Mouse (Mus musculus): ENCODE measurements around the gene Galnt17. TPM values are rescaled to one million over a fixed set of nuclear protein-coding genes. Genes with fewer than 3 reads are reported as not detected.

The Galnt17 gene
- polyA plus RNA-seq, 1 experiment from 2014 or later, result 8.1 TPM

GRCm38 (mm10) chr5:130875391-130875790 lies 432.9 kb downstream of the Galnt17 start:
- Histone ChIP-seq H3K4me1 (ENCODE audit: control insufficient read depth, insufficient read depth, low read depth, low read length) (no peaks in the 10 kb centered on the region), H3K4me3 (ENCODE audit: low read length) (no peak overlapping the region), H3K27ac (ENCODE audit: low read depth, low read length) (no peak overlapping the region), H3K4me2 (ENCODE audit: low read length) (no peak overlapping the region), H3K27me3 (replicated peaks; ENCODE audit: control insufficient read depth, insufficient read depth, low read length) (no peaks in the 10 kb centered on the region), H3K36me3 (ENCODE audit: control insufficient read depth, insufficient read depth, low read length) (no peaks in the 10 kb centered on the region), H3K9ac (ENCODE audit: low read depth, low read length) (no peak overlapping the region), H3K9me3 (ENCODE audit: control insufficient read depth, low read length) (no peaks in the 10 kb centered on the region)
- 84% methylated on average over 3 of the region's 3 CpGs for WGBS
- ATAC-seq, result no peak

- no peak for ATAC-seq
- Histone ChIP-seq H3K4me3 (ENCODE audit: low read length) (no peak overlapping the region), H3K9me3 (ENCODE audit: control insufficient read depth, low read length) (no peaks in the 10 kb centered on the region), H3K4me1 (ENCODE audit: control insufficient read depth, insufficient read depth, low read depth, low read length) (no peaks in the 10 kb centered on the region), H3K27me3 (replicated peaks; ENCODE audit: control insufficient read depth, insufficient read depth, low read length) (no peaks in the 10 kb centered on the region), H3K27ac (ENCODE audit: low read depth, low read length) (no peak overlapping the region), H3K4me2 (ENCODE audit: low read length) (no peak overlapping the region), H3K9ac (ENCODE audit: low read depth, low read length) (no peak overlapping the region), H3K36me3 (ENCODE audit: control insufficient read depth, insufficient read depth, low read length) (no peaks in the 10 kb centered on the region)
- 53% methylated on average over 8 of the region's 8 CpGs for WGBS
Measured at GRCm38 (mm10) chr5:130871086-130871485, 437.2 kb downstream of the Galnt17 start.

GRCm38 (mm10) chr5:130869869-130870268 lies 438.4 kb downstream of the Galnt17 start:
- Histone ChIP-seq H3K27me3 (replicated peaks; ENCODE audit: control insufficient read depth, insufficient read depth, low read length) (no peaks in the 10 kb centered on the region), H3K4me1 (ENCODE audit: control insufficient read depth, insufficient read depth, low read depth, low read length) (no peaks in the 10 kb centered on the region), H3K4me3 (ENCODE audit: low read length) (no peak overlapping the region), H3K27ac (ENCODE audit: low read depth, low read length) (no peak overlapping the region), H3K36me3 (ENCODE audit: control insufficient read depth, insufficient read depth, low read length) (no peaks in the 10 kb centered on the region), H3K9ac (ENCODE audit: low read depth, low read length) (no peak overlapping the region), H3K9me3 (ENCODE audit: control insufficient read depth, low read length) (no peaks in the 10 kb centered on the region), H3K4me2 (ENCODE audit: low read length) (no peak overlapping the region)
- WGBS, result 86% methylated on average over 1 of the region's 1 CpGs
- no peak for ATAC-seq

GRCm38 (mm10) chr5:130862302-130862701 lies 446.0 kb downstream of the Galnt17 start:
- WGBS, result 65% methylated on average over 5 of the region's 5 CpGs
- H3K9ac ChIP-seq (ENCODE audit: low read depth, low read length), result no peak overlapping the region
- ATAC-seq, result no peak

GRCm38 (mm10) chr5:130859736-130860135 lies 448.6 kb downstream of the Galnt17 start:
- H3K9me3 ChIP-seq (ENCODE audit: control insufficient read depth, low read length), result no peaks in the 10 kb centered on the region
- H3K36me3 ChIP-seq (ENCODE audit: control insufficient read depth, insufficient read depth, low read length), result no peaks in the 10 kb centered on the region
- no peak for ATAC-seq
- H3K4me1 ChIP-seq (ENCODE audit: control insufficient read depth, insufficient read depth, low read depth, low read length), result no peaks in the 10 kb centered on the region
- no peak overlapping the region for H3K27ac ChIP-seq (ENCODE audit: low read depth, low read length)
- H3K9ac ChIP-seq (ENCODE audit: low read depth, low read length), result no peak overlapping the region
- H3K4me2 ChIP-seq (ENCODE audit: low read length), result no peak overlapping the region
- no peak overlapping the region for H3K4me3 ChIP-seq (ENCODE audit: low read length)
- H3K27me3 ChIP-seq (replicated peaks; ENCODE audit: control insufficient read depth, insufficient read depth, low read length), result no peaks in the 10 kb centered on the region
- WGBS, result 35% methylated on average over 6 of the region's 6 CpGs

More at GRCm38 (mm10) chr5:130862302-130862701, 446.0 kb downstream of the Galnt17 start:
- no peak overlapping the region for H3K27ac ChIP-seq (ENCODE audit: low read depth, low read length)
- H3K36me3 ChIP-seq (ENCODE audit: control insufficient read depth, insufficient read depth, low read length), result no peaks in the 10 kb centered on the region
- H3K4me1 ChIP-seq (ENCODE audit: control insufficient read depth, insufficient read depth, low read depth, low read length), result no peaks in the 10 kb centered on the region
- no peak overlapping the region for H3K4me3 ChIP-seq (ENCODE audit: low read length)
- H3K4me2 ChIP-seq (ENCODE audit: low read length), result no peak overlapping the region
- H3K9me3 ChIP-seq (ENCODE audit: control insufficient read depth, low read length), result no peaks in the 10 kb centered on the region
- no peaks in the 10 kb centered on the region for H3K27me3 ChIP-seq (replicated peaks; ENCODE audit: control insufficient read depth, insufficient read depth, low read length)

GRCm38 (mm10) chr5:130858706-130859105 lies 449.6 kb downstream of the Galnt17 start:
- Histone ChIP-seq H3K4me2 (ENCODE audit: low read length) (no peak overlapping the region), H3K27ac (ENCODE audit: low read depth, low read length) (no peak overlapping the region), H3K4me1 (ENCODE audit: control insufficient read depth, insufficient read depth, low read depth, low read length) (no peaks in the 10 kb centered on the region), H3K9ac (ENCODE audit: low read depth, low read length) (no peak overlapping the region), H3K27me3 (replicated peaks; ENCODE audit: control insufficient read depth, insufficient read depth, low read length) (no peaks in the 10 kb centered on the region), H3K4me3 (ENCODE audit: low read length) (no peak overlapping the region), H3K9me3 (ENCODE audit: control insufficient read depth, low read length) (no peaks in the 10 kb centered on the region), H3K36me3 (ENCODE audit: control insufficient read depth, insufficient read depth, low read length) (no peaks in the 10 kb centered on the region)
- no peak for ATAC-seq
- 86% methylated on average over 3 of the region's 3 CpGs for WGBS

GRCm38 (mm10) chr5:130858148-130858547 lies 450.1 kb downstream of the Galnt17 start:
- no peak overlapping the region for H3K4me2 ChIP-seq (ENCODE audit: low read length)
- no peaks in the 10 kb centered on the region for H3K9me3 ChIP-seq (ENCODE audit: control insufficient read depth, low read length)
- no peak overlapping the region for H3K9ac ChIP-seq (ENCODE audit: low read depth, low read length)
- no peaks in the 10 kb centered on the region for H3K4me1 ChIP-seq (ENCODE audit: control insufficient read depth, insufficient read depth, low read depth, low read length)
- WGBS, result 30% methylated on average over 8 of the region's 8 CpGs
- H3K4me3 ChIP-seq (ENCODE audit: low read length), result no peak overlapping the region
- H3K27ac ChIP-seq (ENCODE audit: low read depth, low read length), result no peak overlapping the region
- ATAC-seq, result 0 out of 2 replicates have a peak, but pooled peaks have one; percentile 21
- H3K27me3 ChIP-seq (replicated peaks; ENCODE audit: control insufficient read depth, insufficient read depth, low read length), result no peaks in the 10 kb centered on the region
- no peaks in the 10 kb centered on the region for H3K36me3 ChIP-seq (ENCODE audit: control insufficient read depth, insufficient read depth, low read length)

- H3K4me3 ChIP-seq (ENCODE audit: low read length), result no peak overlapping the region
- no peaks in the 10 kb centered on the region for H3K27me3 ChIP-seq (replicated peaks; ENCODE audit: control insufficient read depth, insufficient read depth, low read length)
- H3K36me3 ChIP-seq (ENCODE audit: control insufficient read depth, insufficient read depth, low read length), result no peaks in the 10 kb centered on the region
- H3K27ac ChIP-seq (ENCODE audit: low read depth, low read length), result no peak overlapping the region
- H3K4me2 ChIP-seq (ENCODE audit: low read length), result no peak overlapping the region
- peaks cover 4% of the 10 kb centered on the region; the same call in 1 of the 2 replicates for H3K4me1 ChIP-seq (ENCODE audit: control insufficient read depth, insufficient read depth, low read depth, low read length)
- WGBS, result 86% methylated on average over 7 of the region's 7 CpGs
- no peak for ATAC-seq
- no peaks in the 10 kb centered on the region for H3K9me3 ChIP-seq (ENCODE audit: control insufficient read depth, low read length)
- no peak overlapping the region for H3K9ac ChIP-seq (ENCODE audit: low read depth, low read length)
Measured at GRCm38 (mm10) chr5:130854430-130854829, 453.9 kb downstream of the Galnt17 start.

- H3K9me3 ChIP-seq (ENCODE audit: control insufficient read depth, low read length), result no peaks in the 10 kb centered on the region
- no peaks in the 10 kb centered on the region for H3K27me3 ChIP-seq (replicated peaks; ENCODE audit: control insufficient read depth, insufficient read depth, low read length)
- H3K9ac ChIP-seq (ENCODE audit: low read depth, low read length), result no peak overlapping the region
- peak; percentile 54; the same call in 1 of the 2 replicates for ATAC-seq
- H3K4me3 ChIP-seq (ENCODE audit: low read length), result no peak overlapping the region
- H3K27ac ChIP-seq (ENCODE audit: low read depth, low read length), result no peak overlapping the region
- H3K4me1 ChIP-seq (ENCODE audit: control insufficient read depth, insufficient read depth, low read depth, low read length), result peaks cover 4% of the 10 kb centered on the region; the same call in 1 of the 2 replicates
- no peaks in the 10 kb centered on the region for H3K36me3 ChIP-seq (ENCODE audit: control insufficient read depth, insufficient read depth, low read length)
- no peak overlapping the region for H3K4me2 ChIP-seq (ENCODE audit: low read length)
- WGBS, result 1% methylated on average over 10 of the region's 10 CpGs
Measured at GRCm38 (mm10) chr5:130853371-130853770, 454.9 kb downstream of the Galnt17 start.

- no peak overlapping the region for H3K4me3 ChIP-seq (ENCODE audit: low read length)
- 11% methylated on average over 11 of the region's 11 CpGs for WGBS
Measured at GRCm38 (mm10) chr5:130852182-130852581, 456.1 kb downstream of the Galnt17 start.

More at GRCm38 (mm10) chr5:130852182-130852581, 456.1 kb downstream of the Galnt17 start:
- peaks cover 4% of the 10 kb centered on the region; the same call in 1 of the 2 replicates for H3K4me1 ChIP-seq (ENCODE audit: control insufficient read depth, insufficient read depth, low read depth, low read length)
- ATAC-seq, result no peak
- peak overlapping the region; percentile 22; the same call in 1 of the 2 replicates for H3K9ac ChIP-seq (ENCODE audit: low read depth, low read length)
- peak overlapping the region; percentile 38; the same call in 1 of the 2 replicates for H3K4me2 ChIP-seq (ENCODE audit: low read length)
- H3K36me3 ChIP-seq (ENCODE audit: control insufficient read depth, insufficient read depth, low read length), result no peaks in the 10 kb centered on the region
- H3K9me3 ChIP-seq (ENCODE audit: control insufficient read depth, low read length), result no peaks in the 10 kb centered on the region
- no peak overlapping the region for H3K27ac ChIP-seq (ENCODE audit: low read depth, low read length)
- H3K27me3 ChIP-seq (replicated peaks; ENCODE audit: control insufficient read depth, insufficient read depth, low read length), result no peaks in the 10 kb centered on the region

Measured in hindbrain, embryonic 16.5 days (tissue).